Mouse (Mus musculus) intestine, embryonic 15.5 days (tissue): ENCODE data around the gene Parp14. TPM values are rescaled to one million over a fixed set of nuclear protein-coding genes. Genes with fewer than 3 reads are reported as not detected.

Experiments used
- ATAC-seq: fragments of 200-750 bp; cut with Nextera tagmentation; 2 replicates; pipeline ENCODE4 v1.8.0; 2017; ENCODE audit warnings: moderate TSS enrichment, moderate library complexity
- H3K27ac ChIP-seq: fragments of 300-500 bp; sonication (generic); 2 replicates; pipeline ENCODE4 v1.5.1; 2015; ENCODE audit warnings: mild to moderate bottlenecking, inconsistent platforms
- H3K27me3 ChIP-seq: fragments of 300-500 bp; sonication (generic); replicated peaks from 2 replicates; pipeline ENCODE4 v1.6.1; 2015; ENCODE audit warnings: inconsistent platforms
- H3K36me3 ChIP-seq: fragments of 300-500 bp; sonication (generic); 2 replicates; pipeline ENCODE4 v1.6.1; 2015; ENCODE audit warnings: inconsistent platforms
- H3K4me1 ChIP-seq: fragments of 300-500 bp; sonication (generic); replicated peaks from 2 replicates; pipeline ENCODE4 v1.6.1; 2015; ENCODE audit warnings: inconsistent platforms
- H3K4me2 ChIP-seq: fragments of 300-500 bp; sonication (generic); replicated peaks from 2 replicates; pipeline ENCODE4 v1.6.1; 2015; ENCODE audit warnings: mild to moderate bottlenecking, inconsistent platforms
- H3K4me3 ChIP-seq: fragments of 300-500 bp; sonication (generic); replicated peaks from 2 replicates; pipeline ENCODE4 v1.5.1; 2015; ENCODE audit warnings: inconsistent platforms
- H3K9ac ChIP-seq: fragments of 300-500 bp; sonication (generic); 2 replicates; pipeline ENCODE4 v1.6.1; 2015; ENCODE audit warnings: inconsistent platforms
- H3K9me3 ChIP-seq: fragments of 300-500 bp; sonication (generic); 2 replicates; pipeline ENCODE4 v1.6.1; 2016; ENCODE audit warnings: inconsistent platforms
- WGBS: fragments of 180-500 bp; shearing (Covaris S2); methylation state at CpG from one replicate; pipeline ENCODE4 v1.1.7; 2015; 5-methylcytosine and 5-hydroxymethylcytosine counted together
- polyA plus RNA-seq: library from polyadenylated mRNA; unstranded; fragments of >200 nt; fragmentation: Nextera tagmentation; extraction: Ambion mirVana; gene quantifications from 2 replicates; pipeline ENCODE4 v1.2.1, GENCODE M21; 2015

Parp14 gene
- polyA plus RNA-seq, 1 experiment from 2014 or later: 2.2 TPM

GRCm38 (mm10) chr16:35806973-35807662 lies 64.2 kb downstream of the Parp14 start:
- no peak overlapping the region for H3K4me2 ChIP-seq
- H3K9me3 ChIP-seq: no peaks in the 10 kb centered on the region
- H3K36me3 ChIP-seq: no peaks in the 10 kb centered on the region
- no peak overlapping the region for H3K27ac ChIP-seq
- peak; percentile 71 for ATAC-seq
- WGBS: 80% methylated on average over 6 of the region's 6 CpGs
- H3K9ac ChIP-seq: no peak overlapping the region
- no peak overlapping the region for H3K4me3 ChIP-seq
- no peaks in the 10 kb centered on the region for H3K27me3 ChIP-seq
- H3K4me1 ChIP-seq: no peaks in the 10 kb centered on the region

GRCm38 (mm10) chr16:35803723-35804122 lies 67.6 kb downstream of the Parp14 start:
- Histone ChIP-seq H3K27me3 (no peaks in the 10 kb centered on the region), H3K4me2 (no peak overlapping the region), H3K4me3 (no peak overlapping the region), H3K9me3 (no peaks in the 10 kb centered on the region), H3K9ac (no peak overlapping the region), H3K27ac (no peak overlapping the region), H3K4me1 (no peaks in the 10 kb centered on the region), H3K36me3 (0 out of 2 replicates have a peak, but pooled peaks cover 3% of the 10 kb centered on the region)
- 88% methylated on average over 4 of the region's 4 CpGs for WGBS
- no peak for ATAC-seq

GRCm38 (mm10) chr16:35802163-35802562 lies 69.2 kb downstream of the Parp14 start:
- Histone ChIP-seq H3K4me3 (no peak overlapping the region), H3K9me3 (no peaks in the 10 kb centered on the region), H3K4me1 (no peaks in the 10 kb centered on the region), H3K4me2 (no peak overlapping the region), H3K9ac (no peak overlapping the region), H3K36me3 (0 out of 2 replicates have a peak, but pooled peaks cover 3% of the 10 kb centered on the region), H3K27me3 (no peaks in the 10 kb centered on the region), H3K27ac (no peak overlapping the region)
- ATAC-seq: no peak
- 83% methylated on average over 7 of the region's 7 CpGs for WGBS

- no peaks in the 10 kb centered on the region for H3K4me1 ChIP-seq
- no peaks in the 10 kb centered on the region for H3K27me3 ChIP-seq
- no peaks in the 10 kb centered on the region for H3K9me3 ChIP-seq
- ATAC-seq: no peak
- 88% methylated on average over 6 of the region's 6 CpGs for WGBS
- H3K4me3 ChIP-seq: no peak overlapping the region
- H3K27ac ChIP-seq: no peak overlapping the region
- H3K36me3 ChIP-seq: no peaks in the 10 kb centered on the region
- H3K9ac ChIP-seq: no peak overlapping the region
- H3K4me2 ChIP-seq: no peak overlapping the region
Measured at GRCm38 (mm10) chr16:35791962-35792521, 79.3 kb downstream of the Parp14 start.

- no peak for ATAC-seq
- 94% methylated on average over 6 of the region's 6 CpGs for WGBS
- Histone ChIP-seq H3K36me3 (no peaks in the 10 kb centered on the region), H3K9me3 (no peaks in the 10 kb centered on the region), H3K4me2 (no peak overlapping the region), H3K4me1 (no peaks in the 10 kb centered on the region; the same call in 1 of the 2 replicates), H3K9ac (no peak overlapping the region), H3K27ac (no peak overlapping the region), H3K27me3 (no peaks in the 10 kb centered on the region), H3K4me3 (no peak overlapping the region)
Measured at GRCm38 (mm10) chr16:35788330-35788729, 83.0 kb downstream of the Parp14 start.

GRCm38 (mm10) chr16:35787568-35788189 lies 83.7 kb downstream of the Parp14 start:
- 84% methylated on average over 8 of the region's 8 CpGs for WGBS
- no peaks in the 10 kb centered on the region; the same call in 1 of the 2 replicates for H3K4me1 ChIP-seq
- H3K9me3 ChIP-seq: no peaks in the 10 kb centered on the region
- ATAC-seq: peak; percentile 89
- no peaks in the 10 kb centered on the region for H3K36me3 ChIP-seq
- H3K4me3 ChIP-seq: no peak overlapping the region
- no peak overlapping the region for H3K27ac ChIP-seq
- no peak overlapping the region for H3K4me2 ChIP-seq
- no peaks in the 10 kb centered on the region for H3K27me3 ChIP-seq
- no peak overlapping the region for H3K9ac ChIP-seq

GRCm38 (mm10) chr16:35787163-35787562 lies 84.2 kb downstream of the Parp14 start:
- no peaks in the 10 kb centered on the region; the same call in 1 of the 2 replicates for H3K4me1 ChIP-seq
- no peaks in the 10 kb centered on the region for H3K9me3 ChIP-seq
- WGBS: 80% methylated on average over 6 of the region's 6 CpGs
- no peak overlapping the region for H3K27ac ChIP-seq
- H3K4me3 ChIP-seq: no peak overlapping the region
- peak; percentile 46; the same call in 1 of the 2 replicates for ATAC-seq
- no peaks in the 10 kb centered on the region for H3K27me3 ChIP-seq
- no peaks in the 10 kb centered on the region for H3K36me3 ChIP-seq
- no peak overlapping the region for H3K9ac ChIP-seq
- no peak overlapping the region for H3K4me2 ChIP-seq

- Histone ChIP-seq H3K4me3 (no peak overlapping the region), H3K36me3 (no peaks in the 10 kb centered on the region), H3K27ac (no peak overlapping the region), H3K27me3 (no peaks in the 10 kb centered on the region), H3K9ac (no peak overlapping the region), H3K4me2 (no peak overlapping the region), H3K9me3 (no peaks in the 10 kb centered on the region), H3K4me1 (no peaks in the 10 kb centered on the region; the same call in 1 of the 2 replicates)
- ATAC-seq: no peak
- WGBS: 53% methylated on average over 7 of the region's 7 CpGs
Measured at GRCm38 (mm10) chr16:35784134-35784725, 87.1 kb downstream of the Parp14 start.

- no peak for ATAC-seq
- Histone ChIP-seq H3K27ac (no peak overlapping the region), H3K27me3 (no peaks in the 10 kb centered on the region), H3K4me1 (no peaks in the 10 kb centered on the region; the same call in 1 of the 2 replicates), H3K4me2 (no peak overlapping the region), H3K4me3 (no peak overlapping the region), H3K9me3 (no peaks in the 10 kb centered on the region), H3K36me3 (no peaks in the 10 kb centered on the region), H3K9ac (no peak overlapping the region)
- 80% methylated on average over 3 of the region's 3 CpGs for WGBS
Measured at GRCm38 (mm10) chr16:35783207-35783573, 88.2 kb downstream of the Parp14 start.

Other genes with a start within 250 kb of the Parp14 start
- 12.0 and 13.2 TPM in 2 replicates for gene Dirc2, start 102.2 kb downstream of the Parp14 start, polyA plus RNA-seq
- gene Hspbap1, start 101.2 kb downstream of the Parp14 start, polyA plus RNA-seq: 17.6 and 18.4 TPM in 2 replicates
- gene Parp9, start 66.9 kb upstream of the Parp14 start, polyA plus RNA-seq: 12.0 and 14.0 TPM in 2 replicates
- 8.6 TPM in 2 replicates for gene Dtx3l, start 67.6 kb upstream of the Parp14 start, polyA plus RNA-seq
- 34.9 and 40.2 TPM in 2 replicates for gene Kpna1, start 107.2 kb upstream of the Parp14 start, polyA plus RNA-seq
- 7.0 and 7.8 TPM in 2 replicates for gene Wdr5b, start 169.6 kb upstream of the Parp14 start, polyA plus RNA-seq
- 465 and 500 TPM in 2 replicates for gene Fam162a, start 200.1 kb upstream of the Parp14 start, polyA plus RNA-seq
- 111 and 125 TPM in 2 replicates for gene Ccdc58, start 200.1 kb upstream of the Parp14 start, polyA plus RNA-seq